Mouse (Mus musculus): ENCODE measurements around the gene Lmx1a. TPM values are rescaled to one million over a fixed set of nuclear protein-coding genes. Genes with fewer than 3 reads are reported as not detected.
A peak's percentile ranks its signal among the peaks of the same experiment; 100 is the strongest.

Gene Lmx1a
- polyA plus RNA-seq, 1 experiment from 2014 or later: 1.5 TPM

DNA sequence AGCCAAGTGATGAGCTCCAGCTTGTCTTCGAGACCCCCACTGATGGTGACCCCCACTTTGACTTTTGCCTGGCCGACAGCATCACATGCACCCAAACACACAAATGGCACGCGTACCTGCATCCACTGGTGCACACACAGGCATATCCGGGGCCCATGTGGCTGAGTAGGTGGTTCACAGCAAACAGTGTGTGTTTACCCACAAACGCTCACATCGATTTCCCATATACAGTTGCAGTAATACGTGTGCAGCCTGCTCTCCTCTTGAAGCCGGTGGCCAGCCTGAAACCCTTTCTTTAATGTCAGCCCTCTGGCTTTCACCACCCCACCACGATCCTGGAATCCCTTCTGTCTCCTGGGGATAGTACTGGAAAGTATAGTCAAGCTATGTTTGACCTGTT is 71.3 kb downstream of the Lmx1a start:
- no peak overlapping the region for H3K4me3 ChIP-seq (replicated peaks; ENCODE audit: low read length)
- H3K4me1 ChIP-seq (replicated peaks; ENCODE audit: control insufficient read depth, insufficient read depth, low read length): peaks cover 15% of the 10 kb centered on the region
- 0 out of 2 replicates have a peak, but pooled peaks cover 5% of the 10 kb centered on the region for H3K27me3 ChIP-seq (replicated peaks; ENCODE audit: control insufficient read depth, insufficient read depth, low read length)
- no peaks in the 10 kb centered on the region for H3K36me3 ChIP-seq (ENCODE audit: control insufficient read depth, insufficient read depth)
- WGBS: 93% methylated on average over 10 of the region's 10 CpGs
- H3K9me3 ChIP-seq (ENCODE audit: control insufficient read depth, low read length): no peaks in the 10 kb centered on the region
- ATAC-seq: no peak
- H3K9ac ChIP-seq (replicated peaks; ENCODE audit: low read depth, low read length): no peak overlapping the region
- no peak overlapping the region for H3K4me2 ChIP-seq (ENCODE audit: low read length)
- no peak overlapping the region for H3K27ac ChIP-seq (ENCODE audit: low read length)

DNA sequence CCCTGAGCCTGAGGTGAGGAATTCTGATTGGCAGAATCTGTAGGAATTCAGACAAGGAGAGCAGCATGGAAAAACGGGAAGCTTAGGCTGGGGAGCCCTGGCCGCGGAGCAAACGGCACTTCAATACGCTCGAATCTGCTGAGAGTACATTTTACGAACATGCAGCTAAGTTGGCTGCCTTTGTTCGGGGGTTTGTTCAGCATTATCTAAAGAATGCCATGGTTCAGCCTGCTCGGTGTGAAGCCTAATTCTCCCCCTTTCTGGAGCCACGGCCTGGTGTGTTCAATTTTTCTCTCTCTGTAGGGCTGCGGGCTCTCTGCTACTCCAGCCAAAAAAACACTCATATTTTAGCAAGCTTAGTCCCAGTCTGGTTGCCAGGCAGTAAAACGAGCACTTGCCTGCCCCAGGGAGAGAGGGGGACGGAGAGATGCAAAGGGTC is 72.8 kb downstream of the Lmx1a start:
- H3K9me3 ChIP-seq (ENCODE audit: control insufficient read depth, low read length): no peaks in the 10 kb centered on the region
- no peak overlapping the region for H3K4me3 ChIP-seq (replicated peaks; ENCODE audit: low read length)
- 5% methylated on average over 13 of the region's 13 CpGs for WGBS
- 0 out of 2 replicates have a peak, but pooled peaks cover 5% of the 10 kb centered on the region for H3K27me3 ChIP-seq (replicated peaks; ENCODE audit: control insufficient read depth, insufficient read depth, low read length)
- no peak overlapping the region; the same call in 1 of the 2 replicates for H3K9ac ChIP-seq (replicated peaks; ENCODE audit: low read depth, low read length)
- no peak overlapping the region for H3K27ac ChIP-seq (ENCODE audit: low read length)
- H3K36me3 ChIP-seq (ENCODE audit: control insufficient read depth, insufficient read depth): no peaks in the 10 kb centered on the region
- peak; percentile 72 for ATAC-seq
- H3K4me2 ChIP-seq (ENCODE audit: low read length): peak overlapping the region; percentile 12
- peaks cover 12% of the 10 kb centered on the region for H3K4me1 ChIP-seq (replicated peaks; ENCODE audit: control insufficient read depth, insufficient read depth, low read length)

DNA sequence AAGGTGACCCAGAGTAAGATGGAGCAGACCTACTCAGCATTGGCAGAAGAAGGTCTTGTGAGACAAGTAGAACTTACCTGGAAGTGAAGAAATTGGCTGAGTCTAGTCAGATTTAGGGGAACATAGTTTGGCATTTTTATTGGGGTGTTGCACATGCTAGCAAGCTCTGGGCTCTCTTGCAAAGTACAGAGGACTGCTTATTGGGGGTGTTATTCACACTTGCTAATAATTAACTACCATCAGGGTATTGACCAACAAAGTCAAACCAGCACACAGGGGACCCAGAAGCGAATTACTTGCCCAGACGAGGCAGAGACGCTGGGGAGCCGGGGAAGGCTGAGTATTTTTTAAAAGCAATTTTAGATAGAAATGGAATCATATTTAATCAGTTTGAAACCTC is 77.6 kb downstream of the Lmx1a start:
- no peaks in the 10 kb centered on the region for H3K36me3 ChIP-seq (ENCODE audit: control insufficient read depth, insufficient read depth)
- 91% methylated on average over 4 of the region's 4 CpGs for WGBS
- ATAC-seq: no peak
- H3K27me3 ChIP-seq (replicated peaks; ENCODE audit: control insufficient read depth, insufficient read depth, low read length): 0 out of 2 replicates have a peak, but pooled peaks cover 2% of the 10 kb centered on the region
- no peaks in the 10 kb centered on the region for H3K9me3 ChIP-seq (ENCODE audit: control insufficient read depth, low read length)
- H3K4me1 ChIP-seq (replicated peaks; ENCODE audit: control insufficient read depth, insufficient read depth, low read length): peaks cover 10% of the 10 kb centered on the region
- no peak overlapping the region for H3K9ac ChIP-seq (replicated peaks; ENCODE audit: low read depth, low read length)
- no peak overlapping the region for H3K27ac ChIP-seq (ENCODE audit: low read length)
- H3K4me2 ChIP-seq (ENCODE audit: low read length): no peak overlapping the region
- no peak overlapping the region for H3K4me3 ChIP-seq (replicated peaks; ENCODE audit: low read length)

DNA sequence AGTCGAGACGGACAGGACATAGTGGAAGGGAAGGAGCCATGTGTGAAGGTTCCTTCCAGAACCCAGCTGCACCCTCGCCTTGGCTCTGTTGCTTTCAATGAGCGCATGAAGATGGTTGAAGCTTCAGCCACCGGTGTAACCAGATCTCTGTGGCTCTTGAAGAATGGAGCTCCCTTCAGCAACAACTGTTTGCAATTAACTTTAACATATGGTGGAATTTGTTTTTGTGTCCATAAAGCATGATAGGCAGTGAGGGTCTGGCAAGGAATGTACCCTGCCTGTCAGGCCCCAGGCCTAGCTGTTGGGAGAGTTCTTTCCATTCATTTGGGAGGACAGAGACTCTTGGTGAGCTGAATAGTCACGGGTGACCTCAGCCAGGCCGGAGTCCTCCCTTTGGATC is 81.4 kb downstream of the Lmx1a start:
- Histone ChIP-seq H3K9me3 (ENCODE audit: control insufficient read depth, low read length) (no peaks in the 10 kb centered on the region), H3K9ac (replicated peaks; ENCODE audit: low read depth, low read length) (no peak overlapping the region), H3K4me3 (replicated peaks; ENCODE audit: low read length) (no peak overlapping the region), H3K36me3 (ENCODE audit: control insufficient read depth, insufficient read depth) (no peaks in the 10 kb centered on the region), H3K27me3 (replicated peaks; ENCODE audit: control insufficient read depth, insufficient read depth, low read length) (no peaks in the 10 kb centered on the region), H3K4me2 (ENCODE audit: low read length) (no peak overlapping the region), H3K27ac (ENCODE audit: low read length) (no peak overlapping the region), H3K4me1 (replicated peaks; ENCODE audit: control insufficient read depth, insufficient read depth, low read length) (no peaks in the 10 kb centered on the region)
- ATAC-seq: no peak
- whole genome bisulfite sequencing: 90% methylated on average over 7 of the region's 7 CpGs

DNA sequence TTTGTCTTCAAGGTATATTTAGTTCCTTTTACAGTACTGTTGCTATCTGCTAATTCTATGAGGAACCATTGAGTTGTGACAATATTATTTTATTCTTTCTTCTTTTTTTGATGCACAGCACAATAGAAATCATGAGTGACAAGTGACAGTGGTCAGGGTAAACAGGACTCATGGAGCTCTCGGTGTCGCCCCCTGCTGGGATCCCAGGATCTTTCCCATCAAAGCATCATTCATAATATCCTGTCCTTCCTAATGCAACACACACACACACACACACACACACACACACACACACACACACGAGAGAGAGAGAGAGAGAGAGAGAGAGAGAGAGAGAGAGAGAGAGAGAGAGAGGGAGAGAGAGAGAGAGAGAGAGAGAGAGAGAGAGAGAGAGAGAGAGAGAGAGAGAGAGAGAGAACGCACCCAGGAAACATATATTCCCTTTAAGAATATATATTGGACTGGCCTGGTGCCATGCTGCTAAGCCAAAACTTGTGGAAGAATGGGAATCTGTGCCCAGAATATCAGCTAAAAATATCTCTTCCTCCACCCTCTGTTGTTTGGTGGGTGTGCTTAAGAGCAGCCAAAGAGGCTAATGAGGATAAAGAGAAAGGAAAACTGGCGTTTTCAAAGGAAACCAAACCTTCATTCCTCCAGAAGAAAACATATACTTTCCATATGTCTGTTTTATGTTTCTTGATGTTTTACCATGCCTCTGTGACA is 90.9 kb downstream of the Lmx1a start:
- no peaks in the 10 kb centered on the region for H3K36me3 ChIP-seq (ENCODE audit: control insufficient read depth, insufficient read depth)
- no peak overlapping the region for H3K9ac ChIP-seq (replicated peaks; ENCODE audit: low read depth, low read length)
- no peak overlapping the region for H3K4me3 ChIP-seq (replicated peaks; ENCODE audit: low read length)
- no peak overlapping the region for H3K4me2 ChIP-seq (ENCODE audit: low read length)
- H3K27ac ChIP-seq (ENCODE audit: low read length): no peak overlapping the region
- H3K4me1 ChIP-seq (replicated peaks; ENCODE audit: control insufficient read depth, insufficient read depth, low read length): 0 out of 2 replicates have a peak, but pooled peaks cover 3% of the 10 kb centered on the region
- H3K9me3 ChIP-seq (ENCODE audit: control insufficient read depth, low read length): no peaks in the 10 kb centered on the region
- WGBS: 70% methylated on average over 4 of the region's 5 CpGs
- H3K27me3 ChIP-seq (replicated peaks; ENCODE audit: control insufficient read depth, insufficient read depth, low read length): no peaks in the 10 kb centered on the region
- ATAC-seq: peak; percentile 61

DNA sequence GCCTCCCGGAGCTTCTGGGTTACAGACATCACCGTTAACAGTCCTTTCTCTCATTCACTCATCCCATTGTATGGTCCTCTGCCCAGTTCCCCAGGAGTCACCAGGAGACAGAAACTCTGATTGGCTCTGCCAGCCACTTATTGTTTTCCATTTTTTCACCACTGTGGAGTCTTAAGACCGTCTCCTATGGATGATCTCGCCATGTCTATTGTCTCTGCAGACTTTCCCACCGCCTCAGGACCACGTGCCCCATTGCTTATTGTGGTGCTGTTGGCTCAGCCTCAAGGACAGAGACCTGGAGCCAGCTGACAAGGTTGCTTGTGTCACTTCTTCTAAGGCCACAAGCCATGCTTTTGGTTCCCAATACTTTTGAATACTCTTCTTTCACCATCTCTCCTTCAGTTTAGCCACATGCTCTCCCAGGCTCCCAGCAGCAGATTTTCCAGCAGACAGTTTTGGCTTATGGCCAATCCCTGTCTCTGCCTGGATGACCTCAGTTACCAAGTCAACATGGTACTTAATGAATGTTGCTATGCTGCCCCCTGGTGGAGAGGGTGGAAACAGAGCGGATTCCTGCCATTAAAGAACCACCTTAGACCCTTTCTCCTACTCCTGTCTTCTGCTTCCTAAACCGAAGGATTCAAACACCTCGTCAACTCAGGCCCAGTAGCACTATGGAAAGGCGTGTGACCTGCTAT is 92.9 kb downstream of the Lmx1a start:
- H3K27ac ChIP-seq (ENCODE audit: low read length): no peak overlapping the region; the same call in 1 of the 2 replicates
- ATAC-seq: peak; percentile 27; the same call in 1 of the 2 replicates
- WGBS: 34% methylated on average over 10 of the region's 10 CpGs
- H3K9me3 ChIP-seq (ENCODE audit: control insufficient read depth, low read length): no peaks in the 10 kb centered on the region
- 0 out of 2 replicates have a peak, but pooled peaks cover 3% of the 10 kb centered on the region for H3K4me1 ChIP-seq (replicated peaks; ENCODE audit: control insufficient read depth, insufficient read depth, low read length)
- no peaks in the 10 kb centered on the region for H3K36me3 ChIP-seq (ENCODE audit: control insufficient read depth, insufficient read depth)
- H3K27me3 ChIP-seq (replicated peaks; ENCODE audit: control insufficient read depth, insufficient read depth, low read length): no peaks in the 10 kb centered on the region
- no peak overlapping the region for H3K4me3 ChIP-seq (replicated peaks; ENCODE audit: low read length)
- H3K4me2 ChIP-seq (ENCODE audit: low read length): no peak overlapping the region
- no peak overlapping the region for H3K9ac ChIP-seq (replicated peaks; ENCODE audit: low read depth, low read length)

DNA sequence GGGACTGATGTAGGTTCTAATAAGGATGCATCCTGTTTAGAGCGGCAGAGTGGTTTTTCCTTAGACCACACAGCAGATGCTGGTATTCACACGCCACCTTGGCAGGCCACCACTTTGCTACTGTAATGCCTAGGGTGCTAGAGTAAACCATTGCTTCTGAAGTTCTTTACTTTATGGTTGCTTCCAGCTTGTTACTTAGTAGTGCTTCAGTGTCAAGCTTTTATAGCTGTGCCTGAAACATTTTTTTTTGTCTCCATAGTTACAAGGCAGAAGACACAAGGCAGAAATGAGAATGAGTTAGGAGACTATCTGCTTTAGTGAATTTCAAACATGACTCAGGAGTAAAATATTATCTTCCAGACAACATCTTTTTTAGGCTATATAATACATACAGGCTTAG is 95.0 kb downstream of the Lmx1a start:
- WGBS: 74% methylated on average over 2 of the region's 2 CpGs
- Histone ChIP-seq H3K27ac (ENCODE audit: low read length) (no peak overlapping the region), H3K9me3 (ENCODE audit: control insufficient read depth, low read length) (no peaks in the 10 kb centered on the region), H3K4me3 (replicated peaks; ENCODE audit: low read length) (no peak overlapping the region), H3K36me3 (ENCODE audit: control insufficient read depth, insufficient read depth) (no peaks in the 10 kb centered on the region), H3K9ac (replicated peaks; ENCODE audit: low read depth, low read length) (no peak overlapping the region), H3K4me2 (ENCODE audit: low read length) (no peak overlapping the region), H3K27me3 (replicated peaks; ENCODE audit: control insufficient read depth, insufficient read depth, low read length) (no peaks in the 10 kb centered on the region), H3K4me1 (replicated peaks; ENCODE audit: control insufficient read depth, insufficient read depth, low read length) (peaks cover 4% of the 10 kb centered on the region; the same call in 1 of the 2 replicates)
- ATAC-seq: peak; percentile 32; the same call in 1 of the 2 replicates

DNA sequence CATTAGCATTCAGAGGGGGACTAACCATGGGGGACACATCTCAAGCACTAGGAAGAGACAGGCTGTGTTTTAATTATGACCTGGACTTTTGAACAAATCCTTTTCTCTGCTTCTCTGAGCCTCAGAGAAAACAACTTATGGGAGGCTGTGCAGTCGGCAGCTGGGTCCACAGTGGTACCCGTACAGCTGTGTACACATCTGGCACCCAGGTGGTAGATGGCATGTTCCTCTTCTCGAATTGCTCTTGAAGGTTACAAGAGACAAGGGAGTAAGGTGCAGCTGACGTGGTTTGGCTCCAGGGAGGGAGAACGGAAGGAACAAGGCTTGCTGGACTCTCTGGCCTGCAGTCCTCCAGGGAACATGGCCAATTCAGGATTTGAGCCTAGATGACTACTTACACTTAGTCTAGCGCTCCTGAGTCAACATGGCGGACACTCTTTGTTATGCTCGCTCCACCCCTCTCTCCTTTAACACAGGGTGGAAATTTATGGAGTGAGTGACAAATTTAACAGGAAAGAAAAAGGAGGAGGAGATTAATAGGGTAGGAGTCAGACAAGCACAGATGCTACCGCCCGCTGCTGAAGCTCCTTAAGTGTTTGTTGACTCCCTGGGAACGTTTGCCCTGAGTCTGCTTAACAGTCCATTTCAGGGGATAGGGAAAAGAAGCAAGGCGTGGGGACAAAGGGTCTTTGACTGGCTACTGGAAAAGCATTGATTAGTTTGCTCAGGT is 99.8 kb downstream of the Lmx1a start:
- ATAC-seq: no peak
- Histone ChIP-seq H3K4me3 (replicated peaks; ENCODE audit: low read length) (no peak overlapping the region), H3K4me1 (replicated peaks; ENCODE audit: control insufficient read depth, insufficient read depth, low read length) (peaks cover 5% of the 10 kb centered on the region; the same call in 1 of the 2 replicates), H3K9me3 (ENCODE audit: control insufficient read depth, low read length) (no peaks in the 10 kb centered on the region), H3K27ac (ENCODE audit: low read length) (no peak overlapping the region), H3K9ac (replicated peaks; ENCODE audit: low read depth, low read length) (no peak overlapping the region), H3K27me3 (replicated peaks; ENCODE audit: control insufficient read depth, insufficient read depth, low read length) (no peaks in the 10 kb centered on the region), H3K4me2 (ENCODE audit: low read length) (no peak overlapping the region), H3K36me3 (ENCODE audit: control insufficient read depth, insufficient read depth) (no peaks in the 10 kb centered on the region)
- WGBS: 66% methylated on average over 12 of the region's 12 CpGs

DNA sequence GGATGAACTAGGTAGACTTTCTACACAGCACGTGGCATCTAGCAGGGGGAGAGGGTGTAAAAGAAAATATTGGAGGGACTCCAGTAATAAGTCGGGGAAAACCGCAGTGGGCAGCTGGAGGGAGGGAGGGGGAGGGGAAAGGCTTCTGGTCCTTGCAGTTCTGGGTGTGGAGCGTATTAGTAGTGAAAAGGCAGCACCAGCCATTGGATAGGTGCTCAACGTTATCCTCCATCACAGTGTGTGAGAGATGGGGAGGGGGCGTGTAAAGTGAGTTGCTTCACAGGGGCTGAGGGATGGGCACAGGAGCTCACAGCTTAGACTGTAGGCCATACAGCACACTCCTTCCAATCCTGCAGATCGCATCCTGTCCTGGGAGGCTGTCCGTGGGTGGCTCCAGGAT is 100.4 kb downstream of the Lmx1a start:
- ATAC-seq: no peak
- WGBS: 69% methylated on average over 8 of the region's 8 CpGs

More for the DNA sequence above, 100.4 kb downstream of the Lmx1a start:
- Histone ChIP-seq H3K4me3 (replicated peaks; ENCODE audit: low read length) (no peak overlapping the region), H3K27ac (ENCODE audit: low read length) (no peak overlapping the region), H3K9me3 (ENCODE audit: control insufficient read depth, low read length) (no peaks in the 10 kb centered on the region), H3K27me3 (replicated peaks; ENCODE audit: control insufficient read depth, insufficient read depth, low read length) (no peaks in the 10 kb centered on the region), H3K9ac (replicated peaks; ENCODE audit: low read depth, low read length) (no peak overlapping the region), H3K36me3 (ENCODE audit: control insufficient read depth, insufficient read depth) (no peaks in the 10 kb centered on the region), H3K4me1 (replicated peaks; ENCODE audit: control insufficient read depth, insufficient read depth, low read length) (peaks cover 5% of the 10 kb centered on the region; the same call in 1 of the 2 replicates), H3K4me2 (ENCODE audit: low read length) (no peak overlapping the region)

Data from forebrain, embryonic 16.5 days (tissue).